Comparison of ENCODE assay signal across 8 mouse cellular contexts in genomic region chr5:118478120-118478768, GRCm38 (mm10).
DNase-seq lines count a peak whose midpoint lies in the region; ATAC-seq and TF ChIP-seq lines count a peak whose summit lies in the region.

No protein-coding gene starts in this region.

- TF ChIP-seq CTCF in lung, adult 2 months (IDR thresholded peaks at IDR 0.05; ENCODE audit: insufficient read depth, low read length), result no peak

- H3K4me2 ChIP-seq in limb, embryonic 11.5 days (ENCODE audit: low read depth, severe bottlenecking), result peak overlapping the region; percentile 51
- peak overlapping the region; percentile 62 for H3K4me2 ChIP-seq in midbrain, embryonic 13.5 days (replicated peaks)

- peak; percentile 83 for ATAC-seq in limb, embryonic 11.5 days (ENCODE audit: insufficient number of reproducible peaks, low FRiP score, low TSS enrichment, low read depth)
- peak; percentile 89 for ATAC-seq in midbrain, embryonic 13.5 days

- H3K9me3 ChIP-seq in limb, embryonic 11.5 days (ENCODE audit: control insufficient read depth, low read length), result no peaks in the 10 kb centered on the region
- H3K9me3 ChIP-seq in midbrain, embryonic 13.5 days, result no peaks in the 10 kb centered on the region

- H3K4me1 ChIP-seq in lung, adult 2 months (ENCODE audit: control insufficient read depth, insufficient read depth, low read length), result peaks cover 3% of the 10 kb centered on the region
- H3K4me1 ChIP-seq in limb, embryonic 11.5 days (ENCODE audit: control insufficient read depth, insufficient read depth, low read length), result peaks cover 17% of the 10 kb centered on the region
- H3K4me1 ChIP-seq in midbrain, embryonic 13.5 days (replicated peaks), result peaks cover 22% of the 10 kb centered on the region

- no peaks in the 10 kb centered on the region for H3K36me3 ChIP-seq in limb, embryonic 11.5 days (ENCODE audit: control insufficient read depth, insufficient read depth, low read length)
- no peaks in the 10 kb centered on the region for H3K36me3 ChIP-seq in midbrain, embryonic 13.5 days

- 8% methylated on average over 15 of the region's 15 CpGs for WGBS in lung, adult 2 months
- WGBS in limb, embryonic 11.5 days, result 5% methylated on average over 15 of the region's 15 CpGs
- WGBS in midbrain, embryonic 13.5 days, result 6% methylated on average over 15 of the region's 15 CpGs

- H3K27me3 ChIP-seq in limb, embryonic 11.5 days (ENCODE audit: control insufficient read depth, insufficient read depth, low read length), result no peaks in the 10 kb centered on the region
- no peaks in the 10 kb centered on the region for H3K27me3 ChIP-seq in midbrain, embryonic 13.5 days

- peak overlapping the region; percentile 55 for H3K27ac ChIP-seq in limb, embryonic 11.5 days (replicated peaks; ENCODE audit: low read depth, low read length)
- no peak overlapping the region for H3K27ac ChIP-seq in midbrain, embryonic 13.5 days

- H3K4me3 ChIP-seq in lung, adult 2 months (replicated peaks; ENCODE audit: extremely low read depth, low read depth, low read length), result no peak overlapping the region
- peak overlapping the region; percentile 28 for H3K4me3 ChIP-seq in limb, embryonic 11.5 days (ENCODE audit: low read depth, low read length)
- peak overlapping the region; percentile 30 for H3K4me3 ChIP-seq in midbrain, embryonic 13.5 days (replicated peaks)

- peak; percentile 71 to 72 for DNase-seq in lung, adult 18-20 months
- DNase-seq in lung, adult 2 months, result no peak
- DNase-seq in embryo, embryonic 10.5 days (ENCODE audit: low spot score), result peak; percentile 92
- DNase-seq in gastrocnemius, postnatal 25 days, result peak; percentile 80
- peak; percentile 94 for DNase-seq in induced T-regulatory cell, adult 2 months (ENCODE audit: low read depth)
- peak; percentile 86 for DNase-seq in limb, embryonic 11.5 days (ENCODE audit: low spot score)
- peak; percentile 88 to 91 for DNase-seq in spleen, postnatal 36 days (ENCODE audit: low spot score in 2 of 2)

- no peak overlapping the region for H3K9ac ChIP-seq in limb, embryonic 11.5 days (ENCODE audit: low read length)
- H3K9ac ChIP-seq in midbrain, embryonic 13.5 days (replicated peaks), result no peak overlapping the region

- no peak for TF ChIP-seq POLR2A in lung, adult 2 months (IDR thresholded peaks at IDR 0.05; ENCODE audit: borderline replicate concordance, extremely low read depth, low read depth, low read length)
